Mouse (Mus musculus) MEL (cell line): ENCODE measurements around the gene Krt75. TPM values are rescaled to one million over a fixed set of nuclear protein-coding genes. Genes with fewer than 3 reads are reported as not detected.
"Not testable (repeated sequence)": the region's sequence is repeated elsewhere in the genome, so short reads cannot be mapped to it uniquely, and the experiment has no call there.

Source experiments
- DNase-seq: peaks from one replicate; pipeline ENCODE4 v3.0.0; 2011; ENCODE audit warnings: low read depth, low spot score
- H3K27ac ChIP-seq: 2 replicates; pipeline ENCODE4 v1.5.1; 2012; ENCODE audit warnings: low read depth, mild to moderate bottlenecking, control low read depth, low read length, moderate library complexity; ENCODE audit not compliant: control insufficient read depth
- H3K27me3 ChIP-seq, 2 experiments: fragments of 150-350 bp in 1 of 2; sonication (generic) in 1 of 2; 2 replicates each; pipeline ENCODE4 v1.6.1; 2012; ENCODE audit warnings: low read length in 2 of 2, mild to moderate bottlenecking in 2 of 2, improper control_type of control experiment in 1 of 2, moderate library complexity in 1 of 2; ENCODE audit not compliant: insufficient read depth in 2 of 2, control insufficient read depth in 1 of 2
- H3K36me3 ChIP-seq, 2 experiments: 2 replicates each; pipeline ENCODE4 v1.6.1; 2012 to 2014; ENCODE audit warnings: low read length in 2 of 2, improper control_type of control experiment in 1 of 2, inconsistent platforms in 1 of 2, mild to moderate bottlenecking in 1 of 2; ENCODE audit not compliant: insufficient read depth in 2 of 2, control insufficient read depth in 1 of 2
- H3K4me1 ChIP-seq, 2 experiments: fragments of 150-350 bp in 1 of 2; sonication (generic) in 1 of 2; 2 replicates each; pipeline ENCODE4 v1.6.1; 2012; ENCODE audit warnings: low read length in 2 of 2, improper control_type of control experiment in 1 of 2, mild to moderate bottlenecking in 1 of 2; ENCODE audit not compliant: insufficient read depth in 2 of 2, control insufficient read depth in 1 of 2
- H3K4me3 ChIP-seq, 2 experiments: fragments of 150-350 bp in 1 of 2; sonication (generic) in 1 of 2; 2 replicates each; pipeline ENCODE4 v1.5.1; 2012; ENCODE audit warnings: low read depth in 2 of 2, low read length in 2 of 2, mild to moderate bottlenecking in 2 of 2, moderate library complexity in 2 of 2, control low read depth in 1 of 2, improper control_type of control experiment in 1 of 2; ENCODE audit not compliant: control insufficient read depth in 1 of 2, insufficient read depth in 1 of 2
- H3K79me2 ChIP-seq: 2 replicates; pipeline ENCODE4 v1.6.1; 2012; ENCODE audit warnings: mild to moderate bottlenecking, low read length, moderate library complexity; ENCODE audit not compliant: control insufficient read depth, poor library complexity, insufficient read depth
- H3K9ac ChIP-seq: 2 replicates; pipeline ENCODE4 v1.6.1; 2012; ENCODE audit warnings: low read depth, mild to moderate bottlenecking, control low read depth, low read length, moderate library complexity; ENCODE audit not compliant: control insufficient read depth, poor library complexity, severe bottlenecking
- H3K9me3 ChIP-seq: fragments of 150-350 bp; sonication (generic); replicated peaks from 2 replicates; pipeline ENCODE4 v1.6.1; 2012; ENCODE audit warnings: mild to moderate bottlenecking, low read length, improper control_type of control experiment, moderate library complexity; ENCODE audit not compliant: insufficient read depth
- CHD1 ChIP-seq: IDR thresholded peaks from 2 replicates; pipeline ENCODE4 v1.6.1; 2012; ENCODE audit warnings: low read depth, mild to moderate bottlenecking, inconsistent platforms, low read length, improper control_type of control experiment
- CHD2 ChIP-seq: IDR thresholded peaks from 2 replicates; pipeline ENCODE4 v1.6.1; 2011; ENCODE audit warnings: low read length, improper control_type of control experiment
- CTCF ChIP-seq, 3 experiments: IDR thresholded peaks in 2 of 3; conservative IDR thresholded peaks in 1 of 3; 2 replicates each; pipeline ENCODE4 v1.5.1; 2011 to 2012; ENCODE audit warnings: low read length in 3 of 3, low read depth in 2 of 3, mild to moderate bottlenecking in 2 of 3, improper control_type of control experiment in 1 of 3, inconsistent platforms in 1 of 3, mixed read lengths in 1 of 3, moderate library complexity in 1 of 3; ENCODE audit not compliant: control insufficient read depth in 1 of 3, insufficient read depth in 1 of 3, poor library complexity in 1 of 3, severe bottlenecking in 1 of 3
- ELF1 ChIP-seq: IDR thresholded peaks from 2 replicates; pipeline ENCODE4 v1.6.1; 2014; ENCODE audit warnings: low read depth, mild to moderate bottlenecking, inconsistent platforms, low read length, improper control_type of control experiment, moderate library complexity
- EP300 ChIP-seq, 2 experiments: IDR thresholded peaks; 2 replicates each; pipeline ENCODE4 v1.6.1; 2011; ENCODE audit warnings: improper control_type of control experiment in 2 of 2, low read length in 2 of 2, low read depth in 1 of 2, mild to moderate bottlenecking in 1 of 2
- ETS1 ChIP-seq: IDR thresholded peaks from 2 replicates; pipeline ENCODE4 v1.6.1; 2012; ENCODE audit warnings: low read depth, mild to moderate bottlenecking, inconsistent platforms, low read length, improper control_type of control experiment, moderate library complexity
- GABPA ChIP-seq: IDR thresholded peaks from 2 replicates; pipeline ENCODE4 v1.6.1; 2012; ENCODE audit warnings: low read depth, mild to moderate bottlenecking, inconsistent platforms, low read length, improper control_type of control experiment, moderate library complexity
- GATA1 ChIP-seq: IDR thresholded peaks from 2 replicates; pipeline ENCODE4 v1.6.1; 2011; ENCODE audit warnings: low read depth, low read length, improper control_type of control experiment
- HCFC1 ChIP-seq: IDR thresholded peaks from 2 replicates; pipeline ENCODE4 v1.6.1; 2012; ENCODE audit warnings: low read depth, mild to moderate bottlenecking, inconsistent platforms, low read length, improper control_type of control experiment, moderate library complexity
- JUND ChIP-seq: IDR thresholded peaks from 2 replicates; pipeline ENCODE4 v1.6.1; 2011; ENCODE audit warnings: low read depth, mild to moderate bottlenecking, improper control_type of control experiment, low read length
- KAT2A ChIP-seq: conservative IDR thresholded peaks from 2 replicates; pipeline ENCODE4 v1.6.1; 2012; ENCODE audit warnings: low read depth, low read length, improper control_type of control experiment, inconsistent platforms
- MAFK ChIP-seq: IDR thresholded peaks from 2 replicates; pipeline ENCODE4 v1.6.1; 2011; ENCODE audit warnings: low read depth, mild to moderate bottlenecking, low read length, improper control_type of control experiment, borderline replicate concordance
- MAX ChIP-seq: IDR thresholded peaks from 2 replicates; pipeline ENCODE4 v1.6.1; 2011; ENCODE audit warnings: low read length, improper control_type of control experiment
- MAZ ChIP-seq: IDR thresholded peaks from 2 replicates; pipeline ENCODE4 v1.6.1; 2012; ENCODE audit warnings: low read depth, mild to moderate bottlenecking, inconsistent platforms, low read length, improper control_type of control experiment
- MEF2A ChIP-seq: IDR thresholded peaks from 2 replicates; pipeline ENCODE4 v1.6.1; 2014; ENCODE audit warnings: low read depth, mild to moderate bottlenecking, inconsistent platforms, low read length, improper control_type of control experiment; ENCODE audit not compliant: poor library complexity, insufficient replicate concordance, severe bottlenecking; ENCODE audit errors: extremely low read depth
- MYB ChIP-seq: IDR thresholded peaks from 2 replicates; pipeline ENCODE4 v1.6.1; 2011; ENCODE audit warnings: mild to moderate bottlenecking, low read depth, low read length, improper control_type of control experiment
- MYC ChIP-seq: IDR thresholded peaks from 2 replicates; pipeline ENCODE4 v1.6.1; 2011; ENCODE audit warnings: low read depth, mild to moderate bottlenecking, low read length, improper control_type of control experiment, moderate library complexity
- NELFE ChIP-seq: IDR thresholded peaks from 2 replicates; pipeline ENCODE4 v1.6.1; 2011; ENCODE audit warnings: low read depth, low read length, improper control_type of control experiment
- NRF1 ChIP-seq: IDR thresholded peaks from 2 replicates; pipeline ENCODE4 v1.6.1; 2014; ENCODE audit warnings: low read depth, mild to moderate bottlenecking, inconsistent platforms, low read length, improper control_type of control experiment, moderate library complexity; ENCODE audit not compliant: poor library complexity, insufficient read depth, severe bottlenecking
- POLR2A ChIP-seq, 2 experiments: IDR thresholded peaks; 2 replicates each; pipeline ENCODE4 v1.6.1; 2011 to 2012; ENCODE audit warnings: low read length in 2 of 2, mild to moderate bottlenecking in 2 of 2, control low read depth in 1 of 2, improper control_type of control experiment in 1 of 2, low read depth in 1 of 2, moderate library complexity in 1 of 2; ENCODE audit not compliant: control insufficient read depth in 1 of 2, insufficient read depth in 1 of 2, poor library complexity in 1 of 2
- POLR2AphosphoS2 ChIP-seq: IDR thresholded peaks from 2 replicates; pipeline ENCODE4 v1.6.1; 2011; ENCODE audit warnings: low read length, improper control_type of control experiment
- RAD21 ChIP-seq: IDR thresholded peaks from 2 replicates; pipeline ENCODE4 v1.6.1; 2011; ENCODE audit warnings: mild to moderate bottlenecking, low read depth, low read length, improper control_type of control experiment
- RCOR1 ChIP-seq: IDR thresholded peaks from 2 replicates; pipeline ENCODE4 v1.6.1; 2012; ENCODE audit warnings: low read depth, mild to moderate bottlenecking, inconsistent platforms, low read length, improper control_type of control experiment
- SIN3A ChIP-seq: IDR thresholded peaks from 2 replicates; pipeline ENCODE4 v1.6.1; 2012; ENCODE audit warnings: low read length, improper control_type of control experiment, inconsistent platforms
- SMC3 ChIP-seq: IDR thresholded peaks from 2 replicates; pipeline ENCODE4 v1.6.1; 2011; ENCODE audit warnings: low read depth, low read length, improper control_type of control experiment
- TAL1 ChIP-seq: IDR thresholded peaks from 2 replicates; pipeline ENCODE4 v1.6.1; 2012; ENCODE audit warnings: mild to moderate bottlenecking, inconsistent platforms, low read length, moderate library complexity, mixed read lengths
- TBP ChIP-seq: IDR thresholded peaks from 2 replicates; pipeline ENCODE4 v1.8.0; 2011; ENCODE audit warnings: low read depth, low read length, improper control_type of control experiment
- TCF12 ChIP-seq: IDR thresholded peaks from 2 replicates; pipeline ENCODE4 v1.6.1; 2014; ENCODE audit warnings: low read depth, mild to moderate bottlenecking, inconsistent platforms, low read length, improper control_type of control experiment, moderate library complexity
- UBTF ChIP-seq: IDR thresholded peaks from 2 replicates; pipeline ENCODE4 v1.6.1; 2012; ENCODE audit warnings: low read depth, mild to moderate bottlenecking, inconsistent platforms, low read length, improper control_type of control experiment, moderate library complexity, borderline replicate concordance; ENCODE audit not compliant: insufficient read depth
- USF1 ChIP-seq: IDR thresholded peaks from 2 replicates; pipeline ENCODE4 v1.6.1; 2014; ENCODE audit warnings: low read depth, mild to moderate bottlenecking, inconsistent platforms, low read length, improper control_type of control experiment, moderate library complexity
- ZC3H11A ChIP-seq: IDR thresholded peaks from 2 replicates; pipeline ENCODE4 v1.6.1; 2012; ENCODE audit warnings: low read depth, mild to moderate bottlenecking, inconsistent platforms, low read length, improper control_type of control experiment
- ZKSCAN1 ChIP-seq: IDR thresholded peaks from 2 replicates; pipeline ENCODE4 v1.6.1; 2012; ENCODE audit warnings: low read depth, mild to moderate bottlenecking, inconsistent platforms, low read length, improper control_type of control experiment, moderate library complexity
- ZMIZ1 ChIP-seq: IDR thresholded peaks from 2 replicates; pipeline ENCODE4 v1.6.1; 2012; ENCODE audit warnings: low read depth, mild to moderate bottlenecking, inconsistent platforms, low read length, improper control_type of control experiment, moderate library complexity
- ZNF384 ChIP-seq: IDR thresholded peaks from 2 replicates; pipeline ENCODE4 v1.6.1; 2012; ENCODE audit warnings: low read depth, mild to moderate bottlenecking, inconsistent platforms, low read length, improper control_type of control experiment
- polyA plus RNA-seq, 2 experiments: library from polyadenylated mRNA; stranded (reverse) in 1 of 2; unstranded in 1 of 2; fragments of >175 nt in 1 of 2; fragments of >200 nt in 1 of 2; gene quantifications; 2 replicates each; pipeline versions ENCODE4 v1.2.1 to v1.2.4; 2012; ENCODE audit warnings: low replicate concordance in 2 of 2, low read depth in 1 of 2; ENCODE audit not compliant: insufficient read length in 2 of 2, insufficient read depth in 1 of 2, missing spikeins in 1 of 2
- total RNA-seq: library from RNA; depleted of rRNA; stranded (reverse); fragments of 300-350 nt; gene quantifications from 2 replicates; pipeline ENCODE4 v1.2.3, GENCODE M21; 2012

The Krt75 gene
- total and polyA plus RNA-seq, 3 experiments = not detected

- no peaks in the 10 kb centered on the region for H3K36me3 ChIP-seq
- no peaks in the 10 kb centered on the region for H3K4me1 ChIP-seq
- TF ChIP-seq CTCF (IDR thresholded peaks at IDR 0.05 in 2 of 3, conservative IDR thresholded peaks at IDR 0.05 in 1 of 3; ENCODE audit: control insufficient read depth in 1 of 3, insufficient read depth in 1 of 3, low read depth in 2 of 3, low read length in 3 of 3, poor library complexity in 1 of 3, severe bottlenecking in 1 of 3) (peak; percentile 57 to 90 (median 89)), NELFE (no peak), CHD1 (no peak), SMC3 (peak; percentile 92), HCFC1 (no peak), TBP (no peak), EP300 (IDR thresholded peaks at IDR 0.05; ENCODE audit: low read depth in 1 of 2, low read length in 2 of 2) (no peak), RCOR1 (no peak), MYB (no peak), ETS1 (no peak), MEF2A (no peak), ELF1 (no peak), NRF1 (no peak), RAD21 (peak; percentile 91), ZNF384 (no peak), JUND (no peak), CHD2 (no peak), ZMIZ1 (no peak), ZKSCAN1 (no peak), TAL1 (no peak), POLR2AphosphoS2 (no peak), KAT2A (no peak), MYC (no peak), SIN3A (peak; percentile 25; the same call in 1 of the 2 replicates), POLR2A (IDR thresholded peaks at IDR 0.05; ENCODE audit: control insufficient read depth in 1 of 2, insufficient read depth in 1 of 2, low read depth in 1 of 2, low read length in 2 of 2, poor library complexity in 1 of 2) (no peak), UBTF (no peak), MAX (no peak), TCF12 (no peak), GABPA (no peak), MAZ (no peak), USF1 (no peak), GATA1 (no peak), MAFK (no peak), ZC3H11A (peak; percentile 87)
- TF ChIP-seq, all 39 proteins: peak for 5
- Histone ChIP-seq H3K27me3 (no peaks in the 10 kb centered on the region), H3K4me3 (no peak overlapping the region), H3K9me3 (no peaks in the 10 kb centered on the region), H3K79me2 (no peaks in the 10 kb centered on the region), H3K27ac (no peak overlapping the region), H3K9ac (no peak overlapping the region)
- peak; percentile 66 for DNase-seq
These were observed 53.9 kb downstream of the Krt75 start for GRCm38 (mm10) chr15:101519792-101520191.

GRCm38 (mm10) chr15:101517161-101517560 is 56.5 kb downstream of the Krt75 start, which contains the start of gene Gm49425:
TSS of gene Gm49425 (minus strand) at chr15:101517261.
- DNase-seq, H3K4me3 ChIP-seq, H3K27me3 ChIP-seq, H3K4me1 ChIP-seq, H3K9ac ChIP-seq, H3K9me3 ChIP-seq, H3K36me3 ChIP-seq, H3K27ac ChIP-seq, H3K79me2 ChIP-seq: not testable (repeated sequence)
